Mouse (Mus musculus): ENCODE data around the gene Camkmt. TPM values are rescaled to one million over a fixed set of nuclear protein-coding genes. Genes with fewer than 3 reads are reported as not detected.

Gene Camkmt
- polyA plus RNA-seq (2014; fragmentation: Nextera tagmentation; extraction: Ambion mirVana), result 11.4 and 11.6 TPM in 2 replicates

GRCm38 (mm10) chr17:85090120-85091099 lies at the start of gene Camkmt, which contains the start of gene Prepl:
Gene Camkmt, plus strand, starts transcription at chr17:85090552.
Gene Prepl, minus strand, starts transcription at chr17:85090241.
- Histone ChIP-seq H3K4me1 (ENCODE audit: control insufficient read depth, insufficient read depth, low read length) (peaks cover 5% of the 10 kb centered on the region; the same call in 1 of the 2 replicates), H3K9ac (ENCODE audit: low read length) (peak within 1 kb of the TSS; percentile 84), H3K4me3 (ENCODE audit: low read depth, low read length) (peak within 1 kb of the TSS; percentile 82), H3K4me2 (ENCODE audit: low read depth, severe bottlenecking) (peak within 1 kb of the TSS; percentile 81), H3K27ac (replicated peaks; ENCODE audit: low read depth, low read length) (peak within 1 kb of the TSS; percentile 59; the same call in 1 of the 2 replicates), H3K9me3 (ENCODE audit: control insufficient read depth, low read length) (no peaks in the 10 kb centered on the region), H3K36me3 (ENCODE audit: control insufficient read depth, insufficient read depth, low read length) (no peaks in the 10 kb centered on the region), H3K27me3 (ENCODE audit: control insufficient read depth, insufficient read depth, low read length) (no peaks in the 10 kb centered on the region)
- peak; percentile 98 for DNase-seq (ENCODE audit: low spot score)
- WGBS, result under 1% methylated on average over 63 of the region's 63 CpGs
- ATAC-seq (ENCODE audit: insufficient number of reproducible peaks, low FRiP score, low TSS enrichment, low read depth), result peak; percentile 99

GRCm38 (mm10) chr17:85040913-85041312 lies 49.4 kb upstream of the Camkmt start:
- no peaks in the 10 kb centered on the region for H3K9me3 ChIP-seq (ENCODE audit: control insufficient read depth, low read length)
- H3K27me3 ChIP-seq (ENCODE audit: control insufficient read depth, insufficient read depth, low read length), result no peaks in the 10 kb centered on the region
- H3K36me3 ChIP-seq (ENCODE audit: control insufficient read depth, insufficient read depth, low read length), result no peaks in the 10 kb centered on the region
- H3K4me2 ChIP-seq (ENCODE audit: low read depth, severe bottlenecking), result no peak overlapping the region
- H3K4me3 ChIP-seq (ENCODE audit: low read depth, low read length), result no peak overlapping the region
- 83% methylated on average over 7 of the region's 7 CpGs for WGBS
- no peak for DNase-seq (ENCODE audit: low spot score)
- H3K27ac ChIP-seq (replicated peaks; ENCODE audit: low read depth, low read length), result no peak overlapping the region
- H3K4me1 ChIP-seq (ENCODE audit: control insufficient read depth, insufficient read depth, low read length), result no peaks in the 10 kb centered on the region
- no peak for ATAC-seq (ENCODE audit: insufficient number of reproducible peaks, low FRiP score, low TSS enrichment, low read depth)
- no peak overlapping the region for H3K9ac ChIP-seq (ENCODE audit: low read length)

- ATAC-seq (ENCODE audit: insufficient number of reproducible peaks, low FRiP score, low TSS enrichment, low read depth), result no peak
- no peak overlapping the region for H3K4me2 ChIP-seq (ENCODE audit: low read depth, severe bottlenecking)
- no peaks in the 10 kb centered on the region for H3K9me3 ChIP-seq (ENCODE audit: control insufficient read depth, low read length)
- WGBS, result 89% methylated on average over 6 of the region's 6 CpGs
- DNase-seq (ENCODE audit: low spot score), result no peak
- no peak overlapping the region for H3K9ac ChIP-seq (ENCODE audit: low read length)
- no peak overlapping the region for H3K27ac ChIP-seq (replicated peaks; ENCODE audit: low read depth, low read length)
- no peaks in the 10 kb centered on the region for H3K4me1 ChIP-seq (ENCODE audit: control insufficient read depth, insufficient read depth, low read length)
- H3K4me3 ChIP-seq (ENCODE audit: low read depth, low read length), result no peak overlapping the region
- H3K27me3 ChIP-seq (ENCODE audit: control insufficient read depth, insufficient read depth, low read length), result no peaks in the 10 kb centered on the region
- no peaks in the 10 kb centered on the region for H3K36me3 ChIP-seq (ENCODE audit: control insufficient read depth, insufficient read depth, low read length)
Observed at GRCm38 (mm10) chr17:85042419-85042818, 47.9 kb upstream of the Camkmt start.

DNA sequence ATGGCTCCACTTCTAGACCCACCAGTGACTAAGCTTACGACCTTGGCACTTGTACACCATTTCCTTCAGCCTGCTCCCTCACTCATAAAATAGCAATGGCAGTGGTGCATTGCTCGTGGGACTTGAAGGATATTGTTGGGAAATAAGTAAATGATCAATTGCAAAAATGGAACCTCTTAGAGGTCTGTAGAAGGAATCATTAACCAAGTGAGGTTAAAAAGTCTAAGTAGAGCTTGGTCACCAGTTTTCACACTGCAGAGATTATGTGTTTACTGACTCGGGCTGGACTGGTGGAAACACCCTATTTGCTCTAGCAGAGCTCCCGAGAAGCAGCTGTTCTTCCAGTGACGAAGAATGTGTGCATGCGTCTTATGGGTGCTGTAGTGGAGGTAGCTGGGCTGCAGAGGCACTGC lies 46.9 kb upstream of the Camkmt start:
- Histone ChIP-seq H3K4me2 (ENCODE audit: low read depth, severe bottlenecking) (no peak overlapping the region), H3K27me3 (ENCODE audit: control insufficient read depth, insufficient read depth, low read length) (no peaks in the 10 kb centered on the region), H3K36me3 (ENCODE audit: control insufficient read depth, insufficient read depth, low read length) (no peaks in the 10 kb centered on the region), H3K4me1 (ENCODE audit: control insufficient read depth, insufficient read depth, low read length) (no peaks in the 10 kb centered on the region), H3K4me3 (ENCODE audit: low read depth, low read length) (no peak overlapping the region), H3K27ac (replicated peaks; ENCODE audit: low read depth, low read length) (no peak overlapping the region), H3K9ac (ENCODE audit: low read length) (no peak overlapping the region), H3K9me3 (ENCODE audit: control insufficient read depth, low read length) (no peaks in the 10 kb centered on the region)
- WGBS, result 81% methylated on average over 6 of the region's 6 CpGs
- ATAC-seq (ENCODE audit: insufficient number of reproducible peaks, low FRiP score, low TSS enrichment, low read depth) (no peak), DNase-seq (ENCODE audit: low spot score) (no peak)

GRCm38 (mm10) chr17:85044466-85044865 lies 45.9 kb upstream of the Camkmt start:
- no peak overlapping the region for H3K9ac ChIP-seq (ENCODE audit: low read length)
- no peak overlapping the region for H3K4me2 ChIP-seq (ENCODE audit: low read depth, severe bottlenecking)
- 93% methylated on average over 5 of the region's 5 CpGs for WGBS
- no peaks in the 10 kb centered on the region for H3K36me3 ChIP-seq (ENCODE audit: control insufficient read depth, insufficient read depth, low read length)
- H3K4me3 ChIP-seq (ENCODE audit: low read depth, low read length), result no peak overlapping the region
- ATAC-seq (ENCODE audit: insufficient number of reproducible peaks, low FRiP score, low TSS enrichment, low read depth), result no peak
- no peak for DNase-seq (ENCODE audit: low spot score)
- H3K27me3 ChIP-seq (ENCODE audit: control insufficient read depth, insufficient read depth, low read length), result no peaks in the 10 kb centered on the region
- H3K27ac ChIP-seq (replicated peaks; ENCODE audit: low read depth, low read length), result no peak overlapping the region
- H3K4me1 ChIP-seq (ENCODE audit: control insufficient read depth, insufficient read depth, low read length), result no peaks in the 10 kb centered on the region
- no peaks in the 10 kb centered on the region for H3K9me3 ChIP-seq (ENCODE audit: control insufficient read depth, low read length)

DNA sequence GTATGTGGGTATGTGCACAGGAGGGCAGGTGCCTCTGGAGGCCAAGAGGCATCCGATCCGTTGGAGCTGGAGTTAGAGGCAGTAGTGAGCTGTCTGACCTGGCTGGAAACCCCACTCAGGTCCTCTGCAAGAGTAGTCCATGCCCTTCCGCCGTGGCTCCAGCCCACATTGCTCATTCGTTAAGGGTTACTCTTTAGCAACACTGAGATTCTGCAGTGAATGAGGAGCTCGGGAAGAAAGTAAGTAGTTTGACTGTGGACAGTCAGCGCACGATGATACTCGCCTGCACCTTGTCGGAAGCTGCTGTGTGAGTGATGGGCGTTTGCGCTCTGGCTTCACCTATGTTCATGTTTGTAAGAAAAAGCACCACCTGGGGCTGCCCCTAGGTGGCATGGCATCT lies 45.2 kb upstream of the Camkmt start:
- 86% methylated on average over 12 of the region's 12 CpGs for WGBS
- ATAC-seq (ENCODE audit: insufficient number of reproducible peaks, low FRiP score, low TSS enrichment, low read depth) (no peak), DNase-seq (ENCODE audit: low spot score) (no peak)
- H3K4me2 ChIP-seq (ENCODE audit: low read depth, severe bottlenecking), result no peak overlapping the region
- no peaks in the 10 kb centered on the region for H3K4me1 ChIP-seq (ENCODE audit: control insufficient read depth, insufficient read depth, low read length)
- no peaks in the 10 kb centered on the region for H3K9me3 ChIP-seq (ENCODE audit: control insufficient read depth, low read length)
- no peak overlapping the region for H3K4me3 ChIP-seq (ENCODE audit: low read depth, low read length)
- no peak overlapping the region for H3K27ac ChIP-seq (replicated peaks; ENCODE audit: low read depth, low read length)
- H3K27me3 ChIP-seq (ENCODE audit: control insufficient read depth, insufficient read depth, low read length), result no peaks in the 10 kb centered on the region
- no peak overlapping the region for H3K9ac ChIP-seq (ENCODE audit: low read length)
- no peaks in the 10 kb centered on the region for H3K36me3 ChIP-seq (ENCODE audit: control insufficient read depth, insufficient read depth, low read length)

DNA sequence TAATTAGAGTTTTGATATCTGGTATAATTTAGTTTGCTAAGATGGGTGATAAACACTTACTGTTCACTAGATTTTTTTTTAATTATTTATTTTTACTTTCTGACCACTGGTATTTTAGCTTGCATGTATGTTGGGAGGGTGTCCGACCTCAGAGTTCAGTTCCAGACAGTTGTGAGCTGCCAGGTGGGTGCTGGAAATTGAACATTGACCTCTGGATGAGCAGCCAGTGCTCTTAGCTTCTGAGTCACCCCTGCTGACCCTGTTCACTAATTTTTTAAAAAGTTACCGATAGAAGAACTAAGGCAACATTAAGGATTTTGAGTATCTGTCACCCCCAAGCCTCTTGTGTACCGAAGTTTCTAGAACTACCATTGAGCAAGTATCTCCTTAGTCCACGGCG lies 42.0 kb upstream of the Camkmt start:
- H3K9ac ChIP-seq (ENCODE audit: low read length), result no peak overlapping the region
- H3K27ac ChIP-seq (replicated peaks; ENCODE audit: low read depth, low read length), result no peak overlapping the region
- no peaks in the 10 kb centered on the region for H3K4me1 ChIP-seq (ENCODE audit: control insufficient read depth, insufficient read depth, low read length)
- 93% methylated on average over 5 of the region's 5 CpGs for WGBS
- no peak overlapping the region for H3K4me2 ChIP-seq (ENCODE audit: low read depth, severe bottlenecking)
- H3K9me3 ChIP-seq (ENCODE audit: control insufficient read depth, low read length), result no peaks in the 10 kb centered on the region
- H3K36me3 ChIP-seq (ENCODE audit: control insufficient read depth, insufficient read depth, low read length), result no peaks in the 10 kb centered on the region
- no peak for ATAC-seq (ENCODE audit: insufficient number of reproducible peaks, low FRiP score, low TSS enrichment, low read depth)
- H3K27me3 ChIP-seq (ENCODE audit: control insufficient read depth, insufficient read depth, low read length), result no peaks in the 10 kb centered on the region
- no peak overlapping the region for H3K4me3 ChIP-seq (ENCODE audit: low read depth, low read length)
- DNase-seq (ENCODE audit: low spot score), result no peak

DNA sequence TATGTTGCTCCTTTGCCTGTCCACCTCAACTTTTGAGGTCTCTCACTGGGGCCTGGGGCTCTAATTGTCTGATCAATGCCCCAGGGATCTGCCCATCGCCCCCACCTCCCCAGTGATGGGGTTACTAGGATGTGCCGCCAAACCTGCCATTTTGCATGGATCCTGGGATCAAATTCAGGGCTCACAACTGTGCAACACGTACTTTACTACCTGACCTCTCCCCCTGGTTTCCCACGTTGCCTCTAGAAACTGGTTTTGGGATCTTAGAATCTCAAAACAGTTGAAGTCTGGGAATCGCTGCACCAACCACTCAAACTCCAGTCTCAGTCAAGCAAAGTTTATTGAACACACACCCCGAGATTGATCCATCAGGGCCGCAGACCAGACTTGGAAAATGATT lies 32.1 kb upstream of the Camkmt start:
- no peak overlapping the region for H3K4me2 ChIP-seq (ENCODE audit: low read depth, severe bottlenecking)
- no peaks in the 10 kb centered on the region for H3K4me1 ChIP-seq (ENCODE audit: control insufficient read depth, insufficient read depth, low read length)
- no peak overlapping the region for H3K9ac ChIP-seq (ENCODE audit: low read length)
- DNase-seq (ENCODE audit: low spot score) (no peak), ATAC-seq (ENCODE audit: insufficient number of reproducible peaks, low FRiP score, low TSS enrichment, low read depth) (no peak)
- H3K36me3 ChIP-seq (ENCODE audit: control insufficient read depth, insufficient read depth, low read length), result no peaks in the 10 kb centered on the region
- no peak overlapping the region for H3K27ac ChIP-seq (replicated peaks; ENCODE audit: low read depth, low read length)
- H3K27me3 ChIP-seq (ENCODE audit: control insufficient read depth, insufficient read depth, low read length), result no peaks in the 10 kb centered on the region
- H3K9me3 ChIP-seq (ENCODE audit: control insufficient read depth, low read length), result no peaks in the 10 kb centered on the region
- WGBS, result 91% methylated on average over 7 of the region's 7 CpGs
- no peak overlapping the region for H3K4me3 ChIP-seq (ENCODE audit: low read depth, low read length)

Data from limb, embryonic 11.5 days (tissue).